Mouse (Mus musculus): ENCODE data around the gene Skap1. TPM values are rescaled to one million over a fixed set of nuclear protein-coding genes. Genes with fewer than 3 reads are reported as not detected.

Gene Skap1
- polyA plus RNA-seq, 1 experiment, result 0.48 TPM

DNA sequence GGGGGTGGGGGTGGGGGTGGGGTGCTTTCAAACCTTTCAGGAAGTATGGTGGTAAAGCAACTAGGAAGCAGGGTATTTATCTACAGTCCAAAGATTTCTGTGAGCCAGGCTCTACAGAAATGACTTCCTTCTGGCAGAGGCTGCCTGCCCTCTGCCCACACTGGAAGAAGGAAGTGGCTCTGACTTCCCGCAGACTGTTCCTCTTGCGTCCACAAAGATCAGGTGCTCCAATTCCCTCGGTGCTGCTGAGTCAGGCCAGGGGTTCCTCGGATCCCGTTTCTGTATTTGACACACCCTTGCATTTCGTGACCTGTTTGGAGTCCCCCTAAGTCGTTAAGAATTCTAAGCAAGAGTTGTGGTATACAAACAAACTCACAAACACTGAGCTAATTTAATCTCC lies 301.3 kb downstream of the Skap1 start:
- Histone ChIP-seq H3K9ac (ENCODE audit: low read depth, poor library complexity, severe bottlenecking) (no peak overlapping the region), H3K9me3 (replicated peaks; ENCODE audit: control insufficient read depth, insufficient read depth, low read length, poor library complexity, severe bottlenecking) (no peaks in the 10 kb centered on the region), H3K27me3 (ENCODE audit: control insufficient read depth, insufficient read depth, low read length, poor library complexity, severe bottlenecking) (no peaks in the 10 kb centered on the region), H3K36me3 (ENCODE audit: control insufficient read depth, insufficient read depth, low read length, poor library complexity, severe bottlenecking) (peaks cover 18% of the 10 kb centered on the region), H3K27ac (ENCODE audit: insufficient read depth, low read length) (no peak overlapping the region), H3K4me3 (ENCODE audit: low read depth, low read length) (no peak overlapping the region), H3K4me1 (ENCODE audit: control insufficient read depth, insufficient read depth, low read length) (peaks cover 2% of the 10 kb centered on the region)
- TF ChIP-seq POLR2A (IDR thresholded peaks at IDR 0.05; ENCODE audit: insufficient read depth, low read length) (no peak), CTCF (IDR thresholded peaks at IDR 0.05; ENCODE audit: low read depth, low read length) (no peak), EP300 (IDR thresholded peaks at IDR 0.05; ENCODE audit: insufficient read depth, low read depth, low read length) (no peak)

DNA sequence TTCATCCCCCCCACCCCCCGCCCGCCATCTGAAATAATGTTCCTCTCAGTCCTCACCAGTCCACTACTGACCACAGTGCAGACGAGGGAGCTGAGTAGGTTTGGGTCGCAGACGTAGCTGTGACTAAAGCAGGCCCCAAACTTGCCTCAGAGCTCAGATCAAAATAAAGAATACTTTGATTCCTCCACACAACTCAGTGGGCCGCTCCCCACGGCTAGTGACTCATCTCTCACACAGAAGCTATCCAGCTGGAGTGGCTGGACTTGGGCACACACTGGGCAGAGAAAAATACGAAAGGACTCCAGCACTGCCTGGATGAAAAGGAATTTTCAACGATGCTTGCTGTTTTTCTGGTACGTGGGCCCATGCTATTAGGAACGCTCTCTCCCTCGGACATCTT lies 302.2 kb downstream of the Skap1 start:
- TF ChIP-seq EP300 (IDR thresholded peaks at IDR 0.05; ENCODE audit: insufficient read depth, low read depth, low read length), result no peak
- no peak for TF ChIP-seq POLR2A (IDR thresholded peaks at IDR 0.05; ENCODE audit: insufficient read depth, low read length)
- no peak for TF ChIP-seq CTCF (IDR thresholded peaks at IDR 0.05; ENCODE audit: low read depth, low read length)
- peak overlapping the region; percentile 16; the same call in 1 of the 2 replicates for H3K27ac ChIP-seq (ENCODE audit: insufficient read depth, low read length)
- no peaks in the 10 kb centered on the region for H3K9me3 ChIP-seq (replicated peaks; ENCODE audit: control insufficient read depth, insufficient read depth, low read length, poor library complexity, severe bottlenecking)
- H3K36me3 ChIP-seq (ENCODE audit: control insufficient read depth, insufficient read depth, low read length, poor library complexity, severe bottlenecking), result peaks cover 25% of the 10 kb centered on the region
- H3K4me3 ChIP-seq (ENCODE audit: low read depth, low read length), result 0 out of 2 replicates have a peak overlapping the region, but pooled peaks have one; percentile 2
- no peaks in the 10 kb centered on the region for H3K27me3 ChIP-seq (ENCODE audit: control insufficient read depth, insufficient read depth, low read length, poor library complexity, severe bottlenecking)
- 0 out of 2 replicates have a peak overlapping the region, but pooled peaks have one; percentile 19 for H3K9ac ChIP-seq (ENCODE audit: low read depth, poor library complexity, severe bottlenecking)
- H3K4me1 ChIP-seq (ENCODE audit: control insufficient read depth, insufficient read depth, low read length), result peaks cover 2% of the 10 kb centered on the region

DNA sequence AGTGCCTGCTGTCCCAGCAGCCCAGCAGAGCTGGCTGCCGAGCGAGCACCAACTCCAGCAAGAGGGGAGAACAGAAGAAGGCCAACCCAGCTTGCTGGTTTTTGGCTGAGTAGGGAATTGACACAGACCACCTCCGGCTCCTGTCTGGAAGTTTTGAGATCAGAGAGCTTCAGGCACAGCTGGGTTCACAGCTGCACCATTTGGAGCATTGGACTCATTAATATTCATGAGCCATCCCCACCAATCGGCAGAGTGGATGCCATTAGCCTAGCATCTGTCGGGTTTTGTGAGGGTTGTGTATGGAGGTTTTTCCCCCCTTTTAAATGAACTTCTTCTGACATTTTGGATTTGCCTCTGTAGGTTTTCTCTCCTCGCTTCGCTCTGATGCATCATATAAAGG lies 302.7 kb downstream of the Skap1 start:
- H3K36me3 ChIP-seq (ENCODE audit: control insufficient read depth, insufficient read depth, low read length, poor library complexity, severe bottlenecking), result peaks cover 29% of the 10 kb centered on the region
- H3K9ac ChIP-seq (ENCODE audit: low read depth, poor library complexity, severe bottlenecking), result 0 out of 2 replicates have a peak overlapping the region, but pooled peaks have one; percentile 19
- no peaks in the 10 kb centered on the region for H3K9me3 ChIP-seq (replicated peaks; ENCODE audit: control insufficient read depth, insufficient read depth, low read length, poor library complexity, severe bottlenecking)
- no peak overlapping the region for H3K4me3 ChIP-seq (ENCODE audit: low read depth, low read length)
- TF ChIP-seq EP300 (IDR thresholded peaks at IDR 0.05; ENCODE audit: insufficient read depth, low read depth, low read length) (no peak), POLR2A (IDR thresholded peaks at IDR 0.05; ENCODE audit: insufficient read depth, low read length) (no peak), CTCF (IDR thresholded peaks at IDR 0.05; ENCODE audit: low read depth, low read length) (no peak)
- peaks cover 2% of the 10 kb centered on the region for H3K4me1 ChIP-seq (ENCODE audit: control insufficient read depth, insufficient read depth, low read length)
- peak overlapping the region; percentile 16; the same call in 1 of the 2 replicates for H3K27ac ChIP-seq (ENCODE audit: insufficient read depth, low read length)
- H3K27me3 ChIP-seq (ENCODE audit: control insufficient read depth, insufficient read depth, low read length, poor library complexity, severe bottlenecking), result no peaks in the 10 kb centered on the region

DNA sequence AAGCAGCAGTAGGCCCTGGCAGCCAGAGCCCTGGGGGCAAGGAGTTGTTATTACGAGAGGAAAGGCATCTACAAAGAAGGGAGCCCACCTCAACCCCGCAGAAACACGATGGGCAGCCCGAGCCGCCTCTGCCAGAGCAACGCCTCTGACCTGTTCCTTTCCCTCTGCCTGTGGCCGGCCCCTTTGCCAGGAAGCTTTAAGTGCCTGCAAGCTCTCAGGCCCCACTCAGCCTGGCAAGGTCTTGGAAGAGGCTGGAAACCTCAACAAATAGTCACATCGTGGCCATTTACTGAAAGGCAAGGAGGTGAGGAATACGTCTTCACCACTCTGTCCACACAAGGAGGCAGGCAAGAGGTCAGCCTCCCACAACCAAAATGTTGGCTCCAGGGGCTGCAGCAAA lies 303.8 kb downstream of the Skap1 start:
- no peak for TF ChIP-seq POLR2A (IDR thresholded peaks at IDR 0.05; ENCODE audit: insufficient read depth, low read length)
- no peak for TF ChIP-seq EP300 (IDR thresholded peaks at IDR 0.05; ENCODE audit: insufficient read depth, low read depth, low read length)
- TF ChIP-seq CTCF (IDR thresholded peaks at IDR 0.05; ENCODE audit: low read depth, low read length), result no peak
- H3K9ac ChIP-seq (ENCODE audit: low read depth, poor library complexity, severe bottlenecking), result peak overlapping the region; percentile 49
- peaks cover 34% of the 10 kb centered on the region for H3K36me3 ChIP-seq (ENCODE audit: control insufficient read depth, insufficient read depth, low read length, poor library complexity, severe bottlenecking)
- peaks cover 2% of the 10 kb centered on the region for H3K4me1 ChIP-seq (ENCODE audit: control insufficient read depth, insufficient read depth, low read length)
- H3K9me3 ChIP-seq (replicated peaks; ENCODE audit: control insufficient read depth, insufficient read depth, low read length, poor library complexity, severe bottlenecking), result no peaks in the 10 kb centered on the region
- H3K27ac ChIP-seq (ENCODE audit: insufficient read depth, low read length), result no peak overlapping the region
- no peak overlapping the region for H3K4me3 ChIP-seq (ENCODE audit: low read depth, low read length)
- no peaks in the 10 kb centered on the region for H3K27me3 ChIP-seq (ENCODE audit: control insufficient read depth, insufficient read depth, low read length, poor library complexity, severe bottlenecking)

DNA sequence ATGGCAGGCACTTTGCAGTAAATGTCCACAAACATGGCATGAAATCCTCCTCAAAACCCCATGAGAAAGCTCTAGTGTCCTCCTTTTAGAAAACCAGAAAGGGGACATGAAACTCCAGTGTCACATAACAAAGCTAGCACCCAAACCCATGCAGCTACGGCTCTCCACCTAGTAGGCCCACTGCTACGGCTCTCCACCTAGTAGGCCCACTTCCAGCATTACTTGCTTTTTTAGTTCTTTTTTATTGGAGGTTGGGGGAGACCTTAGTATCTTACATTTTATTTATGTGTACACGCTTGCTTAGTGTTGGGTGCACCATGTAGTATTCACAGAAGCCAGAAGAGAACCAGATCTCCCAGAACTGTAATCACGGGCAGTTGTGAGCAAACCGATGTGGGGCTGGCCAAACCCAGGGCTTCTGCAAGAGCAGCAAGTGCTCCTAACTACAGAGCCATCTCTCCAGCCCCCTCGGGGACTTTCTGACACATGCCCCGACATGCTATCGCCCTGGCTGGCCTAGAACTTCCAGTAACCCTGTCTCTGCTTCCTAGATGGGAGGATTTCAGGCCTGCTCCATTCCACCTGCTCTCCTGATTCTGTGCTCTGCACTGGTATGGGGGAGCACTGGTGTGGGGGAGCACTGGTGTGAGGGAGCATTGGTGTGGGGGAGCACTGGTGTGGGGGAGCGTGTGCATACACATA lies 307.0 kb downstream of the Skap1 start:
- Histone ChIP-seq H3K27me3 (ENCODE audit: control insufficient read depth, insufficient read depth, low read length, poor library complexity, severe bottlenecking) (no peaks in the 10 kb centered on the region), H3K9ac (ENCODE audit: low read depth, poor library complexity, severe bottlenecking) (peak overlapping the region; percentile 56), H3K4me3 (ENCODE audit: low read depth, low read length) (no peak overlapping the region), H3K36me3 (ENCODE audit: control insufficient read depth, insufficient read depth, low read length, poor library complexity, severe bottlenecking) (peaks cover 35% of the 10 kb centered on the region), H3K27ac (ENCODE audit: insufficient read depth, low read length) (peak overlapping the region; percentile 55), H3K9me3 (replicated peaks; ENCODE audit: control insufficient read depth, insufficient read depth, low read length, poor library complexity, severe bottlenecking) (no peaks in the 10 kb centered on the region), H3K4me1 (ENCODE audit: control insufficient read depth, insufficient read depth, low read length) (no peaks in the 10 kb centered on the region)
- TF ChIP-seq CTCF (IDR thresholded peaks at IDR 0.05; ENCODE audit: low read depth, low read length), result no peak
- TF ChIP-seq EP300 (IDR thresholded peaks at IDR 0.05; ENCODE audit: insufficient read depth, low read depth, low read length), result no peak
- TF ChIP-seq POLR2A (IDR thresholded peaks at IDR 0.05; ENCODE audit: insufficient read depth, low read length), result no peak

DNA sequence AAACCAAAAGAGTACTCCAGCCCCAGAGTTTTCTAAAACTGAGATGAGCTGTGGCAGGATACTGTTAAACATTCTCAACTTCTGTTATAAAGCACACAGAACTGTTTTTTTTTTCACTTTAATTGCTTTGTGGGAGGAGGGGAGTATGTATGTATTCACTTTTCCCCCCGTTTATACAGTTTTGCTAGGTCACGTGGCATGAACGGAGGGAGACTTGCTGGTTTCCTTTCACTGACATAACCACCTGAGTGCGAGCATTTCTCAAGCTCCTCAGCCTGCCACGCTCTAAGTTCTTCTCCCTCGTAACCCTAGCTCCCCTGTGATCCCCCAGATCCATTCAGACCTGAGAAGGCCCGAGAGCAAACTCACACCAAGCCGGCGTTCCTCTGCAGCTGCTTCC lies 308.0 kb downstream of the Skap1 start:
- Histone ChIP-seq H3K9ac (ENCODE audit: low read depth, poor library complexity, severe bottlenecking) (peak overlapping the region; percentile 56), H3K4me1 (ENCODE audit: control insufficient read depth, insufficient read depth, low read length) (no peaks in the 10 kb centered on the region), H3K4me3 (ENCODE audit: low read depth, low read length) (no peak overlapping the region), H3K27ac (ENCODE audit: insufficient read depth, low read length) (peak overlapping the region; percentile 55; the same call in 1 of the 2 replicates), H3K36me3 (ENCODE audit: control insufficient read depth, insufficient read depth, low read length, poor library complexity, severe bottlenecking) (peaks cover 35% of the 10 kb centered on the region), H3K9me3 (replicated peaks; ENCODE audit: control insufficient read depth, insufficient read depth, low read length, poor library complexity, severe bottlenecking) (no peaks in the 10 kb centered on the region), H3K27me3 (ENCODE audit: control insufficient read depth, insufficient read depth, low read length, poor library complexity, severe bottlenecking) (no peaks in the 10 kb centered on the region)
- no peak for TF ChIP-seq EP300 (IDR thresholded peaks at IDR 0.05; ENCODE audit: insufficient read depth, low read depth, low read length)
- no peak for TF ChIP-seq POLR2A (IDR thresholded peaks at IDR 0.05; ENCODE audit: insufficient read depth, low read length)
- no peak for TF ChIP-seq CTCF (IDR thresholded peaks at IDR 0.05; ENCODE audit: low read depth, low read length)

All from ES-Bruce4 (cell line).